Mouse (Mus musculus) MEL (cell line): Measurements from ENCODE around the gene Gm11627. TPM values are rescaled to one million over a fixed set of nuclear protein-coding genes. Genes with fewer than 3 reads are reported as not detected.
"Not testable (repeated sequence)": the region's sequence is repeated elsewhere in the genome, so short reads cannot be mapped to it uniquely, and the experiment has no call there.

Experiments
- DNase-seq: peaks from one replicate; pipeline ENCODE4 v3.0.0; 2011; ENCODE audit warnings: low read depth, low spot score
- H3K27ac ChIP-seq: 2 replicates; pipeline ENCODE4 v1.5.1; 2012; ENCODE audit warnings: low read depth, mild to moderate bottlenecking, control low read depth, low read length, moderate library complexity; ENCODE audit not compliant: control insufficient read depth
- H3K27me3 ChIP-seq, 2 experiments: fragments of 150-350 bp in 1 of 2; sonication (generic) in 1 of 2; 2 replicates each; pipeline ENCODE4 v1.6.1; 2012; ENCODE audit warnings: low read length in 2 of 2, mild to moderate bottlenecking in 2 of 2, improper control_type of control experiment in 1 of 2, moderate library complexity in 1 of 2; ENCODE audit not compliant: insufficient read depth in 2 of 2, control insufficient read depth in 1 of 2
- H3K36me3 ChIP-seq, 2 experiments: 2 replicates each; pipeline ENCODE4 v1.6.1; 2012 to 2014; ENCODE audit warnings: low read length in 2 of 2, improper control_type of control experiment in 1 of 2, inconsistent platforms in 1 of 2, mild to moderate bottlenecking in 1 of 2; ENCODE audit not compliant: insufficient read depth in 2 of 2, control insufficient read depth in 1 of 2
- H3K4me1 ChIP-seq, 2 experiments: fragments of 150-350 bp in 1 of 2; sonication (generic) in 1 of 2; 2 replicates each; pipeline ENCODE4 v1.6.1; 2012; ENCODE audit warnings: low read length in 2 of 2, improper control_type of control experiment in 1 of 2, mild to moderate bottlenecking in 1 of 2; ENCODE audit not compliant: insufficient read depth in 2 of 2, control insufficient read depth in 1 of 2
- H3K4me3 ChIP-seq, 2 experiments: fragments of 150-350 bp in 1 of 2; sonication (generic) in 1 of 2; 2 replicates each; pipeline ENCODE4 v1.5.1; 2012; ENCODE audit warnings: low read depth in 2 of 2, low read length in 2 of 2, mild to moderate bottlenecking in 2 of 2, moderate library complexity in 2 of 2, control low read depth in 1 of 2, improper control_type of control experiment in 1 of 2; ENCODE audit not compliant: control insufficient read depth in 1 of 2, insufficient read depth in 1 of 2
- H3K79me2 ChIP-seq: 2 replicates; pipeline ENCODE4 v1.6.1; 2012; ENCODE audit warnings: mild to moderate bottlenecking, low read length, moderate library complexity; ENCODE audit not compliant: control insufficient read depth, poor library complexity, insufficient read depth
- H3K9ac ChIP-seq: 2 replicates; pipeline ENCODE4 v1.6.1; 2012; ENCODE audit warnings: low read depth, mild to moderate bottlenecking, control low read depth, low read length, moderate library complexity; ENCODE audit not compliant: control insufficient read depth, poor library complexity, severe bottlenecking
- H3K9me3 ChIP-seq: fragments of 150-350 bp; sonication (generic); replicated peaks from 2 replicates; pipeline ENCODE4 v1.6.1; 2012; ENCODE audit warnings: mild to moderate bottlenecking, low read length, improper control_type of control experiment, moderate library complexity; ENCODE audit not compliant: insufficient read depth
- CHD1 ChIP-seq: IDR thresholded peaks from 2 replicates; pipeline ENCODE4 v1.6.1; 2012; ENCODE audit warnings: low read depth, mild to moderate bottlenecking, inconsistent platforms, low read length, improper control_type of control experiment
- CHD2 ChIP-seq: IDR thresholded peaks from 2 replicates; pipeline ENCODE4 v1.6.1; 2011; ENCODE audit warnings: low read length, improper control_type of control experiment
- CTCF ChIP-seq, 3 experiments: IDR thresholded peaks in 2 of 3; conservative IDR thresholded peaks in 1 of 3; 2 replicates each; pipeline ENCODE4 v1.5.1; 2011 to 2012; ENCODE audit warnings: low read length in 3 of 3, low read depth in 2 of 3, mild to moderate bottlenecking in 2 of 3, improper control_type of control experiment in 1 of 3, inconsistent platforms in 1 of 3, mixed read lengths in 1 of 3, moderate library complexity in 1 of 3; ENCODE audit not compliant: control insufficient read depth in 1 of 3, insufficient read depth in 1 of 3, poor library complexity in 1 of 3, severe bottlenecking in 1 of 3
- E2F4 ChIP-seq: IDR thresholded peaks from 2 replicates; pipeline ENCODE4 v1.6.1; 2011; ENCODE audit warnings: low read depth, low read length, improper control_type of control experiment, borderline replicate concordance
- ELF1 ChIP-seq: IDR thresholded peaks from 2 replicates; pipeline ENCODE4 v1.6.1; 2014; ENCODE audit warnings: low read depth, mild to moderate bottlenecking, inconsistent platforms, low read length, improper control_type of control experiment, moderate library complexity
- ETS1 ChIP-seq: IDR thresholded peaks from 2 replicates; pipeline ENCODE4 v1.6.1; 2012; ENCODE audit warnings: low read depth, mild to moderate bottlenecking, inconsistent platforms, low read length, improper control_type of control experiment, moderate library complexity
- GATA1 ChIP-seq: IDR thresholded peaks from 2 replicates; pipeline ENCODE4 v1.6.1; 2011; ENCODE audit warnings: low read depth, low read length, improper control_type of control experiment
- KAT2A ChIP-seq: conservative IDR thresholded peaks from 2 replicates; pipeline ENCODE4 v1.6.1; 2012; ENCODE audit warnings: low read depth, low read length, improper control_type of control experiment, inconsistent platforms
- MAX ChIP-seq: IDR thresholded peaks from 2 replicates; pipeline ENCODE4 v1.6.1; 2011; ENCODE audit warnings: low read length, improper control_type of control experiment
- MEF2A ChIP-seq: IDR thresholded peaks from 2 replicates; pipeline ENCODE4 v1.6.1; 2014; ENCODE audit warnings: low read depth, mild to moderate bottlenecking, inconsistent platforms, low read length, improper control_type of control experiment; ENCODE audit not compliant: poor library complexity, insufficient replicate concordance, severe bottlenecking; ENCODE audit errors: extremely low read depth
- MXI1 ChIP-seq: IDR thresholded peaks from 2 replicates; pipeline ENCODE4 v1.6.1; 2011; ENCODE audit warnings: mild to moderate bottlenecking, low read depth, low read length, improper control_type of control experiment
- MYC ChIP-seq: IDR thresholded peaks from 2 replicates; pipeline ENCODE4 v1.6.1; 2011; ENCODE audit warnings: low read depth, mild to moderate bottlenecking, low read length, improper control_type of control experiment, moderate library complexity
- NELFE ChIP-seq: IDR thresholded peaks from 2 replicates; pipeline ENCODE4 v1.6.1; 2011; ENCODE audit warnings: low read depth, low read length, improper control_type of control experiment
- POLR2AphosphoS2 ChIP-seq: IDR thresholded peaks from 2 replicates; pipeline ENCODE4 v1.6.1; 2011; ENCODE audit warnings: low read length, improper control_type of control experiment
- RAD21 ChIP-seq: IDR thresholded peaks from 2 replicates; pipeline ENCODE4 v1.6.1; 2011; ENCODE audit warnings: mild to moderate bottlenecking, low read depth, low read length, improper control_type of control experiment
- TBP ChIP-seq: IDR thresholded peaks from 2 replicates; pipeline ENCODE4 v1.8.0; 2011; ENCODE audit warnings: low read depth, low read length, improper control_type of control experiment
- UBTF ChIP-seq: IDR thresholded peaks from 2 replicates; pipeline ENCODE4 v1.6.1; 2012; ENCODE audit warnings: low read depth, mild to moderate bottlenecking, inconsistent platforms, low read length, improper control_type of control experiment, moderate library complexity, borderline replicate concordance; ENCODE audit not compliant: insufficient read depth
- USF1 ChIP-seq: IDR thresholded peaks from 2 replicates; pipeline ENCODE4 v1.6.1; 2014; ENCODE audit warnings: low read depth, mild to moderate bottlenecking, inconsistent platforms, low read length, improper control_type of control experiment, moderate library complexity
- USF2 ChIP-seq, 2 experiments: IDR thresholded peaks; 2 replicates each; pipeline ENCODE4 v1.6.1; 2011 to 2012; ENCODE audit warnings: improper control_type of control experiment in 2 of 2, low read length in 2 of 2, borderline replicate concordance in 1 of 2, inconsistent platforms in 1 of 2, low read depth in 1 of 2, mild to moderate bottlenecking in 1 of 2; ENCODE audit not compliant: insufficient read depth in 1 of 2
- ZC3H11A ChIP-seq: IDR thresholded peaks from 2 replicates; pipeline ENCODE4 v1.6.1; 2012; ENCODE audit warnings: low read depth, mild to moderate bottlenecking, inconsistent platforms, low read length, improper control_type of control experiment
- ZMIZ1 ChIP-seq: IDR thresholded peaks from 2 replicates; pipeline ENCODE4 v1.6.1; 2012; ENCODE audit warnings: low read depth, mild to moderate bottlenecking, inconsistent platforms, low read length, improper control_type of control experiment, moderate library complexity
- ZNF384 ChIP-seq: IDR thresholded peaks from 2 replicates; pipeline ENCODE4 v1.6.1; 2012; ENCODE audit warnings: low read depth, mild to moderate bottlenecking, inconsistent platforms, low read length, improper control_type of control experiment
- polyA plus RNA-seq, 2 experiments: library from polyadenylated mRNA; stranded (reverse) in 1 of 2; unstranded in 1 of 2; fragments of >175 nt in 1 of 2; fragments of >200 nt in 1 of 2; gene quantifications; 2 replicates each; pipeline versions ENCODE4 v1.2.1 to v1.2.4; 2012; ENCODE audit warnings: low replicate concordance in 2 of 2, low read depth in 1 of 2; ENCODE audit not compliant: insufficient read length in 2 of 2, insufficient read depth in 1 of 2, missing spikeins in 1 of 2
- total RNA-seq: library from RNA; depleted of rRNA; stranded (reverse); fragments of 300-350 nt; gene quantifications from 2 replicates; pipeline ENCODE4 v1.2.3, GENCODE M21; 2012

Gm11627 gene
- total and polyA plus RNA-seq, 3 experiments: 0.13 to 0.35 TPM; not detected in 1

DNA sequence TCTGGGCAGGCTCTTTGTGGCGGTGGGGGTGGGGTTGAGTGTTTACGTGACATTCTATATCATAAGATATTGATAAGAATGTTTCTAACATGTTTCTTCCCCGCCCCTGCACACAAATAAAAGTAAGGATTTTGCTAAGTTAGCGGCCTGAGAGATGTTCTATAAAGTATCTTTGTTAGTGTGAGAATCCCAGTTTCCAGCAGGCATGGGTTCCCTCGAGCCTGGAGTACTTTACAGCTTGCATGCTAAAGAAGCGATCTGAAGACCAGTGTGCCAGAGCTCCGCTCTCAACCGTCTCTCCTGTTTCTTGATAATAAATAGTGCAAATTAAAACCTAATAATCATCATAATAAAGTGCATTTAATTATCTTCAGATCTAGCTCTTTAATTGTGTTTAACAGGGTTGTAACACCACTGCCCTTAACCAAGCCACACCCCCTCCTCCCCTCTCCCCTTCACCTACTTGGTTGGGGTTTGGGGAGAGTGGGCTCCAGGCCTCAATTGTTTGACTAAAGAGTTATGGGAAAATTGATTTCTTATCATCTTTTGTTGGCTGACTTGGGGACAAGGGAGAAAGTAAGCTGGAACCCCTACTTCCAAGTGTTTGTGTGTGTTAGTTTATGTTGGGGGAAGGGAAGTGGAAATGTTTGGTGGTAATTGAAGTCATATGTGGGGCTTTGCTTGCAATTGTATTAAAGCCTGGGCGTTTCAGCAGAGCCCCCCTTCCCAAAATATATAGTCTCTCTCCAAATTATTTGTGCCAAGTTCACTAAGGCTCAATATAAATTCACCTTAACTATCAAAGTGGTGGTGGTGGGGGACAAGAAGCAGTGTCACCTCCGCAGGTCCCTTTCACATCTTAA is 28.7 kb upstream of the Gm11627 start:
- no peaks in the 10 kb centered on the region for H3K79me2 ChIP-seq
- no peaks in the 10 kb centered on the region for H3K36me3 ChIP-seq
- H3K9ac ChIP-seq: no peak overlapping the region
- DNase-seq: no peak
- H3K4me3 ChIP-seq: no peak overlapping the region
- no peak overlapping the region for H3K27ac ChIP-seq
- TF ChIP-seq NELFE (no peak), RAD21 (no peak), POLR2AphosphoS2 (no peak), MEF2A (no peak), MYC (no peak), CHD1 (no peak), TBP (no peak), MAX (no peak), ETS1 (no peak), USF1 (no peak), KAT2A (no peak), CTCF (IDR thresholded peaks at IDR 0.05 in 2 of 3, conservative IDR thresholded peaks at IDR 0.05 in 1 of 3; ENCODE audit: control insufficient read depth in 1 of 3, insufficient read depth in 1 of 3, low read depth in 2 of 3, low read length in 3 of 3, poor library complexity in 1 of 3, severe bottlenecking in 1 of 3) (no peak), E2F4 (no peak), GATA1 (no peak), ZC3H11A (no peak)
- H3K4me1 ChIP-seq: no peaks in the 10 kb centered on the region
- H3K9me3 ChIP-seq: no peaks in the 10 kb centered on the region
- peaks cover 0 to 10% of the 10 kb centered on the region in 2 experiments; a peak in 3 of 4 replicates for H3K27me3 ChIP-seq

DNA sequence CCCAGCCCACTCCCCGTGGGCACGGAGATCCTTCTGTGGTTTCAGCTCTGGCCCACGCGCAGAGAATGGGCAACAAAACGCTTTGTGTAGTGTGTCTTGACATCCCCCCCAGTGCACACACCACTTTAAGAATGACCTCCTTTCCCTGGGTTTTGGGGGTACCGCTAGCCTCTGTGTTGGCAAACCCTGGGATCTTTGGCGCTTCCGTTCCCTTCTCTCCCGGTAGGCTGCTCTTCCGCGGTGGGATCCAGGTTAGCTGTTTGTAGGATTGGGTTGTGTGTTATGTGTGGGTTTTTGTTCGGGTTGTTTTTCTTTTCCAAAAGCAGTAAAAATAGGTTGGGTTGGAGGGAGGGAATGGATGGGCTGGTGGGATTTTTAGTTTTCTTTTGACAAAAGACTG is 27.9 kb upstream of the Gm11627 start:
- H3K79me2 ChIP-seq, H3K27me3 ChIP-seq, H3K4me3 ChIP-seq, DNase-seq, H3K9ac ChIP-seq, H3K27ac ChIP-seq, H3K36me3 ChIP-seq, H3K9me3 ChIP-seq, H3K4me1 ChIP-seq: not testable (repeated sequence)

DNA sequence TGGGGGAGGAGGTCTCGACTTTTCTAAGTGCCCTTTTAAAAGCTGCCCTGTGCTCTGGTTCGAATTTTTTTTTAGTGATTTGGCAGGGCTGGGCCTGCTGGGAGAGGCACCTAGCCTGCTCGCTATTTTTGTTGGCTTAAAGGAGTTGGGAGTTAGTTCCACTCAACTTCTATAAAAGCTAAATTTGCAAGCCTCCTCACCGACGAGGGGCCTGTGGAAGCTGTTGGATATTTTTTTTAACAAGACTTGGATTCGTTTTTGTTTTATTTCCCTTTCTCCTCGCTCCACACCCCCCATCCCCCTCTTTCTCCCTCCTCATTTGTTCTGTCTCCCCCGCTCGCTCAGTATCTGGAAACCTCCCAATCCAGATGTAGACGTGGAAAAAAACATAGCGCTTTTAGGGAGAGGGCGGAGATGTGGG is 27.5 kb upstream of the Gm11627 start:
- H3K27ac ChIP-seq: no peak overlapping the region
- peaks cover 0 to 12% of the 10 kb centered on the region in 2 experiments; a peak in 3 of 4 replicates for H3K27me3 ChIP-seq
- no peaks in the 10 kb centered on the region for H3K9me3 ChIP-seq
- no peaks in the 10 kb centered on the region for H3K36me3 ChIP-seq
- TF ChIP-seq CHD2: no peak
- TF ChIP-seq MYC: no peak
- no peak for TF ChIP-seq USF2 (IDR thresholded peaks at IDR 0.05; ENCODE audit: borderline replicate concordance in 1 of 2, insufficient read depth in 1 of 2, low read depth in 1 of 2, low read length in 2 of 2)
- no peak for TF ChIP-seq ELF1
- TF ChIP-seq UBTF: no peak
- TF ChIP-seq MAX: no peak
- TF ChIP-seq MXI1: no peak
- TF ChIP-seq ZNF384: no peak
- TF ChIP-seq ZC3H11A: no peak
- TF ChIP-seq ZMIZ1: no peak
- TF ChIP-seq MEF2A: no peak
- H3K4me3 ChIP-seq: no peak overlapping the region
- H3K79me2 ChIP-seq: no peaks in the 10 kb centered on the region
- H3K4me1 ChIP-seq: no peaks in the 10 kb centered on the region
- no peak for DNase-seq
- no peak overlapping the region for H3K9ac ChIP-seq
